Mouse (Mus musculus): ENCODE results near the gene Stx11. TPM values are rescaled to one million over a fixed set of nuclear protein-coding genes. Genes with fewer than 3 reads are reported as not detected.
"Not testable (repeated sequence)": the region's sequence is repeated elsewhere in the genome, so short reads cannot be mapped to it uniquely, and the experiment has no call there.

The Stx11 gene
- total RNA-seq, 2 experiments from 2014 or later, result 2.7 to 2.9 TPM

DNA sequence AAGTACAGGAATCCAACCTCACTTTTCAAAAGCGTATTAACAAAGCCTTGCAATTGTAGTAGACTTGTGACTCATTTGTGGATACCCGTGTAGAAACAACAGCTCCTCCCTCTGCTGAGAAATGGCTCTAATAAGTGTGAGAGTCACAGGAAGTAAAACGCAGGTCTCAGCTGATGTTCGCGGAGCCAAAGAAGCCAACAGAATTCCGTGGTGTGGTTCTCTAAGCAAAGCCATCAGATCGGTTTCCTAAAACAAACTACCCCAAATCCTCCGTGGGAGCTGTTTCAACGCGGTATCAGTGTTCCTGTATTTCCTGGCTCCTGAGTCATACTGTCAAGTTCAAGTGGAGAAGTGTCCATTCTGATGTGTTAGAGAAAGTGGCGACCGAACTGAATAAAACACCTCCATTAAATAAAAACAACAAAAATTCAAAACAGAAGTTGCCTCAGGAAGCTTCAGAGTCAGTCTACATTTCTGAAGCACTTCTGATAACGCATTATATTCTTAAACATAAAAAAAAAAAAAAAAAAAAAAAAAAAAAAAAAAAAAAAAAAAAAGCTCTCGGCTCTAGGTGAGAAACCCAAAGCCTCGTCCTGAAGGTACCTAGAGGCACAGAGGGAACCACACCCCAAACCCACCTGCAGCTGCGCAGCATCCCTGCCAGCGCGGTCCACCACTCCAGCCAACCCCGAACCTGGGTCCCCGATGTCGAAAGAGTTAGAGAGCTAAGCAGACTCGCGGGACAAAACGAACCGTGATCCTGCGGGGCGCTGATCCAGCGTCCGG is 543 bp downstream of the Stx11 start:
- intact Hi-C loops (cut with DNase I), result loop anchor here (2.0 kb wide), 1 partner anchor 41 kb away; no protein-coding TSS in a partner anchor

DNA sequence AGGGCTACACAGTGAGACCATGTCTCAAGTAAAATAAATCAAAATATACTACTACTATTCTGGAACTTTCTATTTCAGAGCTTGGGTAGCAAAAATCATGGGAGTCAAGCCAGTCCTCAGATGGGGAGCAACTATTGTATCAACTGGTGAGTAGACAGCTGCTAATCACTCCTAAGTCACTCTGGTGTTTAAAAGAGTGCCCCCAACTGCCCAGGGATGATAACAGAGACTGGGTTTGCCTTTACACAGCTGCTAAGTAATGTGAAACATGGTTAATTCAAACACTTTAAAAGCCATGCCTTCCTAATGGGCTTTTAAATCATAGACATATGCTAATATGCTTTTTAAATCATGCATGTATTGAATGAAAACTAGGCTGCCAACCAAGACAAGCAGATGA is 1.9 kb downstream of the Stx11 start:
- no peak for DNase-seq
- intact Hi-C loops (cut with DNase I), result no loop called here

More for the DNA sequence above, 543 bp downstream of the Stx11 start:
- peak in 1 of 2 experiments; percentile 29 for DNase-seq

DNA sequence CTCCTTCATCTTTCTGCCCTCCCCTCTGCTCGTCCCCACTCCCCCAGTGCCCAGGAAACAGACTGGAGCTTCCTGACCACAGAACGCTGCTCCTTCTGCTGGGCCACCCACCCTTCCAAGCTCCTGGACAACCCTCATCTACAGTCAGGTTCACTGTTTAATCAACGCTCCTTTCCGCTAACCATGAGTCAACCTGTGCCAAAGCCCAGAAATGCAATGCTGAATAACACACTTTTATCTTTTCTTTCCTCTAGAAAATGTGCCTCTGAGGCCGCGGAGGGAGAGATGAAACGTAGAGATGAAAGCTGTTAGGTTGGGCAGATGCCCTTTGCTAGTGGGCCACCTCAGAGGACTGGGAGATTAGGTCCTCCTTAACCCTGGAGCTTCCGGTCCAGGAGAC is 2.6 kb downstream of the Stx11 start:
- intact Hi-C loops (cut with DNase I), result no loop called here
- no peak for DNase-seq

DNA sequence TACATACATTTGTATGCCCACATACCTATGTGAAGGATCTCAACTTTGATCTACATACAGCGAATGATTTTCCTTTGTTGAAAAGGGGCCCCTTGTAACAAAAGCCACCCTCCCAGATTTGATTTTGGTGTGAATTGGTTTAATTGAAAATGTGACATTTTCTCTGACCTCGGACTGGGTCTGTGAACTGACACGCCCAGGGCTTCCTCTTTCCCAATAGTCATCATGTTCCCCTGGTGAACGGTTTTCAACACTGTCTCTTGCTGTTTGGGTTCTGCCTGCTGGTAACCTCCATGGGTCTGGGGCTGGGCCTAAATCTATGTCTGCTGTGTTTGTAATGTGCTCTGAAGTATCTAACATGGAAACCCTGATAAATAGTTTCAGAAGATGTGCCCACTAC is 6.8 kb downstream of the Stx11 start:
- DNase-seq, result no peak
- intact Hi-C loops (cut with DNase I), result no loop called here

DNA sequence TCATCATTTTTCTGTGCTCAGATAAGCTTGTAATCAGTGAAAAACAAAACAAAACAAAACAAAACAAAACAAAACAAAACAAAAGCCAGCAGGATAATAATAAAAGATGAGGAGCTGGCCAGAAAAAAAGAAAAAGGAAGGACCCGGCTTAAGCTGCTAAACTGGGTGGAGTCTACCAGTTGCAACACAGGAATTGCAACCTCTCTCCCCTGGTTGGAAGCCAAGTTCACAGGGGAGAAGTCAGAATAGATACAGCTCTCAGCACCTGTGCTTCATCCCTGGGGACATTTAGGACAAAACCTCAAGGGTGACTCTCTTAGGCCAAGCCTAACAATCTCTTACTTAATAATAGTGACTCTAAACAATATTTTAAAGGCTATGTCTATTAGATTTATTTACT is 8.3 kb downstream of the Stx11 start:
- no peak for DNase-seq
- intact Hi-C loops (cut with DNase I), result no loop called here

DNA sequence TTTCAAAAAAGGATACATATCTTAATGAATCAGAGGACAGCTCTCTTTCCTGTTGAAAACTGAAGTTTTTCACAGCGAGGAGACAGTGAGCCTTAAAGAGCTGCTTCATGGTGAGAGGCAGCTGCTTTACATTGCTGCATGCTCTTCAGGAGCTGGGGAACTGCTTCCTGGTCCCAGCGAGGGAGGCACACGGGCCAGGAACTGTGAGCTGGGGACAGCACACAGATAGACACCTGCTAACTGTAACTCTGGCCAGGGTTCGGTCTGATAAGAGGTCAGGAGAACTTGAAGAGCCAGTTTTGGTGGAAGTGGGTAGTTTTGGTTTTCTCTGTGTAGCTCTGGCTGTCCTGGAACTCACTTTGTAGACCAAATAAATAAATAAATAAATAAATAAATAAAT is 12.7 kb downstream of the Stx11 start:
- DNase-seq; intact Hi-C loops (cut with DNase I): not testable (repeated sequence)

DNA sequence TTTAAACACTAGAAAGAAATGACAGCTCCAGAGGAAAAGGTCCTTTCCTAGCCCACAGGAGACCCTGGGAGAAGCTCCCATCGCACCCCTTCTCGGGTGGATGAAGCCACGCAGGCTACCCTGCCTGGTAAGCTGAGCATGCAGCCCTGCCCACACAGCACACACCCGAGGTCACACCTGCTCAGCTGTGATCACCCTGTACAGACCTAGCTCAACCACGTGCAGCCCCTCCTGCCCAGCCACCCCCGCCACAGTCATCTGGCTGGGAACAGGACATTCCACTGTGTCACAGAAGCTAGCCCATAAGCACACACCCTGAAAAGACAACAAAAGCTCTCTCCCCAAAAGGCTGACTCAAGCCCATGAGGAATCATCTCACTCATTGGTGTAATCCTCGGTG is 14.8 kb downstream of the Stx11 start:
- DNase-seq, result no peak
- intact Hi-C loops (cut with DNase I), result no loop called here

DNA sequence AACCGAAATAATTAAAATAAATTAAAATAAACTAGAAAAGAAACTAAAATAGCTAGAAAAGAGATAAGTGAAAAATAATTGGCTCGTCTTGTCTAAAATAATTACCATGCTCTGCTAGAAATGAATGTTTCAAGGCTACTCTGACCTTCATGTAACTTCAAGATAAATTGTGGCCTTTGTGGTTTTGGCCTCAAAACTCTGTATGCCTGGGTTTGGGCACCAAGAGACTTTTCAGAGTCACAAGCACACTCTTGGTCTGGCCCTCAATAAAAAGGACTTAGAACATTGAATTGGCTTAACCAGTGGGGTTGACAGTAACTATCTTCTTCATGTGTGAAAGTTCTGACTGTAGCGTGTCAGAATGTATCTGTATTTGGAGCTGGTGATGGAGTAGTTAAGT is 16.5 kb downstream of the Stx11 start:
- DNase-seq, result no peak
- intact Hi-C loops (cut with DNase I), result no loop called here

DNA sequence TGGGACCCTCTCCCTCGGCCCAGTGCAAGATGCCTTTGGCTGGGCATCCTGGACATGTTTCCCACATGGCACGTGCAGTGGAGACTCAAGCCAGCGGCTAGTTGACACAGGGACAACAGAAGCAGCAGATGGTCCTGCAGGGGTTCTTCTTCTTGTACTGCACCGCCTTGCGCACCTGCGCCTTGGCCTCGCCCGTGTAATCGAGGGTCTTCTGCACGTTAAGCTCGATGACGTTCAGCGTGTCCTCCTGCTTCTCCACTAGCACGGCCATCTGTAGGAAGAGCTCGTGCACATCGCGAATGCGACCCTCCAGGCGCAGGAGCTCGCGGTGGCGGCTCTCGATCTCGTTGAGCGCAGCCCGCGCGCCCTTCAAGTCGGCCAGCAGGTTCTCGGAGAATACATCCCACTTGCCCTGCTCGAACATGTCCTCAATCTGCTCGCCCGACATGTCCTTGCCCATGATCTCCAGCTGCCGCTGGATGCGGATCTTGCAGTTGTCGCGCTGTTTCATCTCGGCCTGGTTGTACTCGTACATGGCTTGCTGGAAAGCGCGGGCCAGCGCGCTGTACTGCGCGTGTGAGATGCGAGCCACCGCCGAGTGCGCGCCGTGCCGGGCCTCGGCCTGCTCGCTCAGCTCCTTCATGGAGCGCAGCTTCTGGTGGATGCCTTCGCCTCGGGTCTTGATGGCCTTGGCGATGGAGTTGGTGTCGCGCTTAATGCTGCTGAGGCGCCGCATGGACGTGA is 22.9 kb downstream of the Stx11 start:
- DNase-seq, result peak; percentile 26 to 27
- intact Hi-C loops (cut with DNase I), result no loop called here

DNA sequence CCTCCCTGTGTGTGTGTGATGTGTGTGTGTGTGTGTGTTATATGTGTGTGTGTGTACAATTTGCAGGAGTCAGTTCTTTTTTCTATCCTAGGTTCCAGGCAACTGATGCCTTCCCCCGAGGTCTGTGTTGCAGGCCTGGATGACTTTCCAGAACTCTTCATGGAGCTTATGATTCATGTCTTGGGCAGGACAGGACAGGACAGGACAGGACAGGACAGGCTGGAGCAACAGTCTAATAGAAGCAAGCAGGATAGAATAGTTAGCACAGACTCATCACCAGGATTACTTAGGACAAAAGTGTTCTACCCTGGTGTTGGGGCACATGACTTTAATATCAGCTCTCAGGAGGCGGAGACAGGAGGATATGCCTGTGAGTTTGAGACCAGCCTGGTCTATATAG is 25.3 kb downstream of the Stx11 start:
- intact Hi-C loops (cut with DNase I), result no loop called here
- no peak for DNase-seq

DNA sequence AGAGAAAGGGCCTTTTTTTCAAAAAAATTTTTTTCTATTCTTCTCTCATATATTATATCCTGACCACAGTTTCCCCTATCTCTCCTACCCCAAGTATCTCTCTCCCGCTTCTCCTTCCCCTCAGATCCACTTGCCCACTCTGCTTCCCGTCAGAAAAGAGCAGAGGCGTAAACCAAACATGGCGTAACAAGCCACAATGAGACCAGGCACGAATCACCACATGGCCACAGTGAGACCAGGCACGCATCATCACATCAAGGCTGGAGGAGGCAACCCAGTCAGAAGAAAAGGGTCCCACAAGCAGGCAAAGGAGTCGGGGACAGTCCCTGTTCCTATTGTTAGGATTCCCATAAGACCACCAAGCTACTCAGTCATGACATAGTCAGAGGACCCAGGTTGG is 28.0 kb downstream of the Stx11 start:
- intact Hi-C loops (cut with DNase I), result no loop called here

DNA sequence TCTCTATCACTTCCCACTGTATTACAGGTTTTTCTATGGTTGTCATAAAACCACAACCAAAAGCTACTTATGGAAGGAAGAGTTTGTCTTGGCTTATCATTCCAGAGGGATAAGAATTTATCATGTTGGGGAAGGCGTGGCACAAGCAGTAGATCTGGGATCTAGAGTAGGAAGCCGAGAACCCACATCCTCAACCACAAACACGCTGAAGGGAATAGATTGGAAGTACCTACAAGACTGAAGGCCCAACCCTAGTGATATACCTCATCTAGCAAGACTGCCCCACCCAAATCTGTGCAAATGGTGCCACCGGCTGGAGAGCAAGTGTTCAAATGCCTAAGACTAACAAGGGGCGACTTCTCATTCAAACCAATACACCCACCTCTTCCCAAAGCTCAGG is 28.5 kb downstream of the Stx11 start:
- intact Hi-C loops (cut with DNase I), result no loop called here
- DNase-seq, result no peak

More for the DNA sequence above, 28.0 kb downstream of the Stx11 start:
- DNase-seq, result no peak

DNA sequence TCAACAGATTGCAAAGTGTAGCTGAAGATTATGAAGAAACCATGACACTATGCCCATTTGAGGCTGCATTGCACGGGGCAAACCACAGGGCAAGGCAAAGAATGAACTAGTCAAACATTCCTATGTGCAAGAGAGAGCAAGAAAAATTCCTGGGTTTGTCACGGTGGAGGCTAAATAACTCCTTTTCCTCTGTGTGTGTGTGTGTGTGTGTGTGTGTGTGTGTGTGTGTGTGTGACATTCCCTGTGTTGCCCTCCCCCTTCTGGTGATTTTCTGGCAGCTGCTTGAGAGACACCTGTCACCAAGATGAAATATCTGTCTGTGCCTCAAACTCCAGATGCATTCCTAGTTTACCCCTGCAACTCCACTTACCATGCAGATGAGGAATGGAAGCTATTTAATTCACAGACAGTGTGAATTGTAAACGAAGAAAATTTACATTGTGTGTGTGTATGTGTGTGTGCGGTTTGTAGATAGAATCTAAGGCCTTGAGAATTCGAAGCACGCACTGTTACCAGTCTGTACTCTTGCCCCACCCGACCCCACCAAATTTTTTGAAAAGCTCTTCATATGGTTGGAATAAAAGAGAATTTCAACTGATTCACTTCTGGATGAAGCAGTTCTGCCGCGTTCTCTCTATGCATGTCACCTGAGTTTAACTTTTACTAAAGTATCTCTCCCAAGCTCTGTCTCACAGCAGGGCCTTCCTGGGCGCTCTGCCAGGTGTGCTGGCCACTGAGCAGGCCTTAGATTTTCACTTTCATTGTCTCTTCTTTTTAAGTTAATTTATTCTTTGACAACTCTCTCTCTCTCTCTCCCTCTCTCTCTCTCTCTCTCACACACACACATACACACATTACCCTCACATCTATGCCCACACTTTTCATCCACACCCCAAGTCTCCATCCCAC is 32.4 kb downstream of the Stx11 start:
- intact Hi-C loops (cut with DNase I), result no loop called here
- DNase-seq, result no peak

DNA sequence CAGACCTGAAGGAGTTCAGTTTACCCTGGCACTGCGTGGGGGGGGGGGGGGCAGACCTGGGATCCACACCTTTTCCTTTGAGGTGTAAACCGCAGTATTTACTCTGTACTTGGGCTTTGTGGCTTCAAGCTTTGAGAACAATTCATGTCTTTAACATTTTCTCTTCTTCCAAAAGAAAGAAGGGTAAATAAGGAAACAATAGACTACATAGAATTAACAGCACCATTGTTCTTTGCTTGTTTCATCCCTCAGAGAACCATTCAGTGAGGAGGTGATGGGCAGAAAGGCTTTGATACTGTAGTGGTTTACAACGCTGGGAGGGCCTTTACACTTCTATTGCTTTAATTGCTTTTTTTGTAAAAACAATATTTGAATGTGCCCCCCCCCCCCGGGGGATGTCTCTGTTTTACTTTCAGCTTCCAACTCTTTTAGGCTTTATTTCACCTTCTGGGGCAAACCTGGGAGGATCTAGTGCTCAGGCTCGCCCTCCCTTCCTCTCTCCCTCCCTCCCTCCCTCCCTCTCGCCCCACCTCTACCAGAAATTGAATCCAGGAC is 33.7 kb downstream of the Stx11 start:
- intact Hi-C loops (cut with DNase I), result no loop called here
- DNase-seq, result no peak

DNA sequence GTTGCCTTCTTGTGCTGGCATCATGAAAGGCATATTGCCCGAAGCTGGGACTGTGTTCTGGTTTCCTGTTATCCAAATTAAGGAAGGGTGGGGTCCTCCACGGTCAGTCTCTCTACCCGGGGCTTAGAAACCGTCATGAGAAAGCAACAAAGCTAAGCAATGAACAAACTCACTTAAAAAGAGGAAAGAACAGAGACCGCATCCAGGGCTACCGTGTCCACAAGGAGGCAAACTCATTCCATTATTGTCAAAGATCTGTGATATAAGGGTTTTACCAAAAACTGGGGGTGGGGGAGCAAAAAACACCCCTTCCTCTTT is 34.3 kb downstream of the Stx11 start:
- no peak for DNase-seq
- intact Hi-C loops (cut with DNase I), result no loop called here

DNA sequence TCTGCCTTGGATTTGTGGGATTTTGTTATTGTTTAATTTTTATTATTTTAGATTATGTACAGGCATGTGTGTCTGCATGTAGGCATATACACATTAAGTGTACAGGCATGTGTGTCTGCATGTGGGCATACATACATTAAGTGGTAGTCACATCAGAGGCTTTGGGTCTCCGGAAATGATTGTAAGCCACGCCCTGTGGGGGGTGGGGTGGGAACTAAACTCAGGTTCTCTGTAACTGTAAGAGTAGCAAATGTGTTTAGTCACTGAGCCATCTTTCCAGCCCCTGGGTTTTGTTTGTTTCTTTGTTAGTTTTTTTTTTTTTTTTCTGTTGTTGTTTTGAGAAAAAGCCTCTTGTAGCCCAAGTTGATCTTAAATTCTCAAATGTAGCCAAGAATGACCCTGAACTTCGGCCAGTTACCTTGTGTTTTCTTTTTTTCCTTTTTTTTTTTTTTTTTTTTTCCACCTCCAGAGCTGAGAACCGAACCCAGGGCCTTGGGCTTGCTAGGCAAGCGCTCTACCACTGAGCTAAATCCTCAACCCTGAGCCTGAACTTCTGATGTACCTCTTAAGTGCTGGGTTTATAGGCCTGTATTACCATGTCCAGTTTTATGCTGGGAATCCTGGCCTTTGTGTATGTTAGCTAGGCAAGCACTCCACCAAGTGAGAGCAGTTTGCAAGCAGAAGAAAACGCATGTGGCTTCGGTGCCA is 34.8 kb downstream of the Stx11 start:
- no peak for DNase-seq
- intact Hi-C loops (cut with DNase I), result no loop called here

DNA sequence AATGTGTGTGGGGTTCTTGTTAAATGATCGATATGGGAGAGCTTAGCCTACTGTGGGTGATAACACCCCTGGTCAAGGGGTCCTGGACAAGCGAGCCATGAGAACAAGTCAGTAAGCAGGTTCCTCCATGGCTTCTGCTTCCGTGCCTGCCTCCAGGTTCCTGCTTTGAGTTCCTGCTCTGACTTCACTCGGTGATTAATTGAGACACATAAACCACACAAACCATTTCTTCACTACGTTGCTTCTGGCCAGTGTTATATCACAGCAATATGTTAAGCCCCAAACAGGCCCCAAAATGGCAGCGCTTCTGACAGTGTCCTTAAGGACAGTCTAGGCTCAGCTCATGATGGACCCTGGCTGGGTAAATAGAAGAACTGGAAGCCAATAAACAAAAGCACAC is 35.9 kb downstream of the Stx11 start:
- no peak for DNase-seq

DNA sequence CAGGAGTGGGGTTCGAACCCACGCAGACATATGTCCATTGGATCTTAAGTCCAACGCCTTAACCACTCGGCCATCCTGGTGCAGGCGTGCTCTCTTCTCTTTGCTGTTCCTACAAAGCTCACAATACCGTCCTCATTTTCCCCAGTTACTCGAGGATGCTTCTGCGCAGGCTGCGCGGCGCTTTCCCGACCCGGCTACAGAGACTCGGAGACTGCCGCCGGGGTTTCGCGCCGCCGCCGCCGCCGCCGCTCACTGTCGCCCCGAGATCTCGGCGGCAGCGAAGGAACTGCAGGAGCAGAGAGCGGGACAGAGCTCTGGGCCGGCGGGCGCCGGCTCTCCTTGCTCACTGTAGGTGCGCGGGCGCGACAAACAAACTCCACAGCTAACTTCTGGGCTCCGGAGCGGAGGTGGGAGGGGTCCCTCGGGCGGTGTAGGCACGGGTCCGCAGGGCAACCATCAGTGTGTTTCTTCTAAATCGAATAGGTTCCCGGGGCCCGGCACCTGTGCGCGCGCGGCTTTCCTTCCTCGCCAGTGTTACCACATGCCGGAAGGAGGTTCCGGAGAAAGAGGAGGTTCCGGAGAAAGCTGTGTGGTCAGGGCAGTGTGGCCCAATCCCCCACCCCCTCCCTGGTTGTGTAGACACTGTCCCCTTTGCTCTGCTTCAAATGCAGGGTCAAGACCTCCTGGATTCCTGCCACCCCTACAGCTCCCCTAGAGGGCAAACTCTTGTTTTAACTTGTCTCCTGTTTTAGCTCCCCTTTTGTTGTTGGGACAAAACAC is 41.3 kb downstream of the Stx11 start:
- intact Hi-C loops (cut with DNase I), result loop anchor here (2.0 to 5.0 kb wide), 5 partner anchors 42 to 115 kb away; partner anchors contain the start of genes Sf3b5, Stx11 and Utrn
- peak; percentile 97 to 98 for DNase-seq

More for the DNA sequence above, 35.9 kb downstream of the Stx11 start:
- intact Hi-C loops (cut with DNase I), result no loop called here

DNA sequence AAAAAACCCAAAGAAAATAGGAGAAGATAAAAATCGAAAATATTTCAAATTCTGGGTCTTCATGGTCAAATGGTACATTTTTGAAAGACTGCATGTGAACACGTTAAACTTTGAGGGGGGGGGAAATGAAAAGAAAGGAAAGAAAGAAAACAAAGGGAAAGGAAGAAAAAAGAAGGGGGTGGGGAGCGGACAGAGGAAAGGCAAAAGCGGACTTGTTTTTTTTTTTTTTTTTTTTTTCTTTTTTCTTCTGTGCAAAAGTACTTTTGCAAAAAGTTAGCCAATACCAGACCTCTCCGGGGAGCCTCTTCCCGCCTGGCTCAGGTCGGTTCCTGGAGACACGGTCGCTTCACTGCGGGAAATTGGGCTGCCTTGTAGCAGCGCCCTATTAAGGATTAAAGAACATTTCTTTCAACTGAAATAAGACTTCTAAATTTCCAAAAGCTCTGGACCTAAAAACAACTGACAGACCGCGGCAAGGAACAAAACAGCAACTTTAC is 42.0 kb downstream of the Stx11 start:
- DNase-seq, result no peak
- intact Hi-C loops (cut with DNase I), result loop anchor here (2.0 to 5.0 kb wide), 5 partner anchors 43 to 115 kb away; partner anchors contain the start of genes Sf3b5, Stx11 and Utrn
